Mouse (Mus musculus) thymus, adult 2 months (tissue): ENCODE results near the gene Taf15.

ENCODE experiments used
- CTCF ChIP-seq: fragments of 200-500 bp; IDR thresholded peaks from 2 replicates; pipeline ENCODE4 v1.5.1; 2012; ENCODE audit warnings: mild to moderate bottlenecking, control low read depth, low read length, moderate library complexity, borderline replicate concordance; ENCODE audit not compliant: control insufficient read depth, poor library complexity, insufficient read depth; ENCODE audit errors: extremely low read depth
- POLR2A ChIP-seq: fragments of 200-500 bp; IDR thresholded peaks from 2 replicates; pipeline ENCODE4 v1.6.1; 2012; ENCODE audit warnings: mild to moderate bottlenecking, low read length, control low read depth, moderate library complexity; ENCODE audit not compliant: control insufficient read depth, poor library complexity, insufficient read depth; ENCODE audit errors: extremely low read depth

GRCm38 (mm10) chr11:83457257-83457656 lies 15.6 kb upstream of the Taf15 start:
- TF ChIP-seq CTCF (no peak), POLR2A (no peak)
